Mouse (Mus musculus) neural tube, embryonic 12.5 days (tissue): Measurements from ENCODE around the gene Gatad2b. TPM values are rescaled to one million over a fixed set of nuclear protein-coding genes. Genes with fewer than 3 reads are reported as not detected.

Source experiments
- microRNA-seq: library from miRNA; unstranded; fragments of <30 nt; microRNA quantifications from one replicate; pipeline ENCODE4, GENCODE M21; 2017
- polyA plus RNA-seq: library from polyadenylated mRNA; unstranded; fragments of >200 nt; fragmentation: Nextera tagmentation; extraction: Ambion mirVana; gene quantifications from 2 replicates; pipeline ENCODE4 v1.2.1, GENCODE M21; 2016

Gene Gatad2b
- polyA plus RNA-seq, 1 experiment from 2014 or later = 12.8 TPM

Small RNAs within 50 kb of the gene (microRNA-seq; reads per million reads assigned to microRNA genes)
- not detected for gene Mir7012

Other genes starting within 250 kb of the Gatad2b start
- gene 4933434E20Rik, start 241.5 kb upstream of the Gatad2b start, polyA plus RNA-seq = 201 and 218 TPM in 2 replicates
- gene Ubap2l, start 240.6 kb upstream of the Gatad2b start, polyA plus RNA-seq = 184 and 186 TPM in 2 replicates
- 464 and 470 TPM in 2 replicates for gene Tpm3, start 220.5 kb upstream of the Gatad2b start, polyA plus RNA-seq
- gene Nup210l, start 189.0 kb upstream of the Gatad2b start, polyA plus RNA-seq = 0.40 and 0.46 TPM in 2 replicates
- 952 and 1,028 TPM in 2 replicates for gene Rps27, start 79.5 kb upstream of the Gatad2b start, polyA plus RNA-seq
- gene Rab13, start 79.5 kb upstream of the Gatad2b start, polyA plus RNA-seq = 22.3 and 23.4 TPM in 2 replicates
- gene Jtb, start 61.6 kb upstream of the Gatad2b start, polyA plus RNA-seq = 86.3 and 86.7 TPM in 2 replicates
- gene Creb3l4, start 49.7 kb upstream of the Gatad2b start, polyA plus RNA-seq = 3.8 and 4.2 TPM in 2 replicates
- gene Slc39a1, start 45.0 kb upstream of the Gatad2b start, polyA plus RNA-seq = 33.8 and 44.2 TPM in 2 replicates
- gene Crtc2, start 39.0 kb upstream of the Gatad2b start, polyA plus RNA-seq = 22.4 and 25.3 TPM in 2 replicates
- 6.6 and 6.8 TPM in 2 replicates for gene Dennd4b, start 28.0 kb upstream of the Gatad2b start, polyA plus RNA-seq
- gene Slc27a3, start 96.8 kb downstream of the Gatad2b start, polyA plus RNA-seq = 19.7 and 22.7 TPM in 2 replicates
- 38.1 and 40.5 TPM in 2 replicates for gene Ints3, start 140.4 kb downstream of the Gatad2b start, polyA plus RNA-seq
- 3.3 and 3.5 TPM in 2 replicates for gene Npr1, start 172.7 kb downstream of the Gatad2b start, polyA plus RNA-seq
- 322 and 326 TPM in 2 replicates for gene Ilf2, start 182.9 kb downstream of the Gatad2b start, polyA plus RNA-seq
- 81.7 and 87.0 TPM in 2 replicates for gene Snapin, start 197.9 kb downstream of the Gatad2b start, polyA plus RNA-seq
- 211 and 215 TPM in 2 replicates for gene Chtop, start 216.3 kb downstream of the Gatad2b start, polyA plus RNA-seq
- gene S100a1, start 221.2 kb downstream of the Gatad2b start, polyA plus RNA-seq = 5.0 and 7.2 TPM in 2 replicates
- 10.6 and 12.3 TPM in 2 replicates for gene S100a13, start 221.3 kb downstream of the Gatad2b start, polyA plus RNA-seq
- not detected in 2 replicates for gene S100a14, start 233.7 kb downstream of the Gatad2b start, polyA plus RNA-seq
- 33.3 and 38.3 TPM in 2 replicates for gene S100a16, start 244.1 kb downstream of the Gatad2b start, polyA plus RNA-seq